Mouse (Mus musculus): ENCODE measurements around the gene Gdpd5. TPM values are rescaled to one million over a fixed set of nuclear protein-coding genes. Genes with fewer than 3 reads are reported as not detected.

Gdpd5 gene
- polyA plus RNA-seq, 1 experiment = 54.1 TPM

GRCm38 (mm10) chr7:99436530-99436929 is 55.3 kb downstream of the Gdpd5 start:
- DNase-seq (ENCODE audit: extremely low spot score in 1 of 2, low spot score in 1 of 2) = no peak

GRCm38 (mm10) chr7:99438881-99439280 is 57.7 kb downstream of the Gdpd5 start:
- DNase-seq (ENCODE audit: extremely low spot score in 1 of 2, low spot score in 1 of 2) = no peak

- no peak for DNase-seq (ENCODE audit: extremely low spot score in 1 of 2, low spot score in 1 of 2)
Measured at GRCm38 (mm10) chr7:99441534-99442072, 60.4 kb downstream of the Gdpd5 start.

- DNase-seq (ENCODE audit: extremely low spot score in 1 of 2, low spot score in 1 of 2) = no peak
Measured at GRCm38 (mm10) chr7:99443164-99443563, 62.0 kb downstream of the Gdpd5 start.

GRCm38 (mm10) chr7:99444012-99444411 is 62.8 kb downstream of the Gdpd5 start:
- DNase-seq (ENCODE audit: extremely low spot score in 1 of 2, low spot score in 1 of 2) = no peak

GRCm38 (mm10) chr7:99445833-99446232 is 64.6 kb downstream of the Gdpd5 start:
- DNase-seq (ENCODE audit: extremely low spot score in 1 of 2, low spot score in 1 of 2) = no peak

GRCm38 (mm10) chr7:99447323-99447722 is 66.1 kb downstream of the Gdpd5 start:
- no peak for DNase-seq (ENCODE audit: extremely low spot score in 1 of 2, low spot score in 1 of 2)

GRCm38 (mm10) chr7:99448619-99449018 is 67.4 kb downstream of the Gdpd5 start:
- no peak for DNase-seq (ENCODE audit: extremely low spot score in 1 of 2, low spot score in 1 of 2)

- DNase-seq (ENCODE audit: extremely low spot score in 1 of 2, low spot score in 1 of 2) = no peak
Measured at GRCm38 (mm10) chr7:99449063-99449462, 67.8 kb downstream of the Gdpd5 start.

- no peak for DNase-seq (ENCODE audit: extremely low spot score in 1 of 2, low spot score in 1 of 2)
Measured at GRCm38 (mm10) chr7:99449751-99450150, 68.5 kb downstream of the Gdpd5 start.

- peak in 1 of 2 experiments; percentile 94 for DNase-seq (ENCODE audit: extremely low spot score in 1 of 2, low spot score in 1 of 2)
Measured at GRCm38 (mm10) chr7:99450703-99451102, 69.5 kb downstream of the Gdpd5 start.

GRCm38 (mm10) chr7:99452859-99453258 is 71.6 kb downstream of the Gdpd5 start:
- DNase-seq (ENCODE audit: extremely low spot score in 1 of 2, low spot score in 1 of 2) = no peak

GRCm38 (mm10) chr7:99454044-99454443 is 72.8 kb downstream of the Gdpd5 start:
- DNase-seq (ENCODE audit: extremely low spot score in 1 of 2, low spot score in 1 of 2) = no peak

GRCm38 (mm10) chr7:99458849-99459248 is 77.6 kb downstream of the Gdpd5 start:
- DNase-seq (ENCODE audit: extremely low spot score in 1 of 2, low spot score in 1 of 2) = peak; percentile 63 to 69

GRCm38 (mm10) chr7:99459888-99460652 is 78.9 kb downstream of the Gdpd5 start:
- peak in 1 of 2 experiments; percentile 58 for DNase-seq (ENCODE audit: extremely low spot score in 1 of 2, low spot score in 1 of 2)

- no peak for DNase-seq (ENCODE audit: extremely low spot score in 1 of 2, low spot score in 1 of 2)
Measured at GRCm38 (mm10) chr7:99463120-99463519, 81.9 kb downstream of the Gdpd5 start.

- DNase-seq (ENCODE audit: extremely low spot score in 1 of 2, low spot score in 1 of 2) = no peak
Measured at GRCm38 (mm10) chr7:99465811-99466210, 84.6 kb downstream of the Gdpd5 start, which contains the start of gene Klhl35. Klhl35 (plus strand) TSS chr7:99466004.

GRCm38 (mm10) chr7:99467916-99468282 is 86.7 kb downstream of the Gdpd5 start:
- DNase-seq (ENCODE audit: extremely low spot score in 1 of 2, low spot score in 1 of 2) = peak in 1 of 2 experiments; percentile 53

GRCm38 (mm10) chr7:99468283-99469132 is 87.3 kb downstream of the Gdpd5 start:
- DNase-seq (ENCODE audit: extremely low spot score in 1 of 2, low spot score in 1 of 2) = peak in 1 of 2 experiments; percentile 63

GRCm38 (mm10) chr7:99469680-99470405 is 88.6 kb downstream of the Gdpd5 start:
- DNase-seq (ENCODE audit: extremely low spot score in 1 of 2, low spot score in 1 of 2) = no peak

GRCm38 (mm10) chr7:99471578-99471977 is 90.4 kb downstream of the Gdpd5 start:
- no peak for DNase-seq (ENCODE audit: extremely low spot score in 1 of 2, low spot score in 1 of 2)

Data from frontal cortex, adult 2 months (tissue).